Comparison of ENCODE assay signal across 15 mouse cellular contexts in genomic region chr2:135652451-135652850, GRCm38 (mm10).
"Had no signal": no experiment of that assay in that cellular context is flagged by ENCODE, and none has a peak within 500 bp of the region (broad histone marks: within the 10 kb centered on the region; RNA-seq: fewer than 3 reads in every experiment).

No protein-coding gene starts in this region.

- ATAC-seq: hindbrain, embryonic 16.5 days; intestine, embryonic 15.5 days; intestine, postnatal 0 days; liver, postnatal 0 days had no signal

- DNase-seq: gastrocnemius, postnatal 10 days; gastrocnemius, postnatal 25 days; heart, postnatal 10 days; heart, postnatal 4 days; kidney, adult 18-20 months; kidney, adult 8-10 months; kidney, postnatal 10 days; kidney, postnatal 25 days; kidney, postnatal 4 days; liver; liver, embryonic 13.5 days; liver, postnatal 0 days had no signal
